Mouse (Mus musculus): ENCODE results near the gene Cdk8. TPM values are rescaled to one million over a fixed set of nuclear protein-coding genes. Genes with fewer than 3 reads are reported as not detected.

Cdk8 gene
- polyA plus RNA-seq, 1 experiment from 2014 or later, result 14.4 TPM

GRCm38 (mm10) chr5:146238274-146238673 lies 7.2 kb downstream of the Cdk8 start:
- Histone ChIP-seq H3K4me3 (no peak overlapping the region), H3K9me3 (no peaks in the 10 kb centered on the region), H3K9ac (no peak overlapping the region), H3K4me2 (no peak overlapping the region), H3K27me3 (no peaks in the 10 kb centered on the region), H3K36me3 (no peaks in the 10 kb centered on the region), H3K4me1 (0 out of 2 replicates have a peak, but pooled peaks cover 13% of the 10 kb centered on the region), H3K27ac (no peak overlapping the region)
- 83% methylated on average over 10 of the region's 10 CpGs for WGBS
- no peak for ATAC-seq (ENCODE audit: insufficient number of reproducible peaks, low FRiP score, low TSS enrichment, low read depth)

- H3K4me2 ChIP-seq, result no peak overlapping the region
- no peak overlapping the region for H3K27ac ChIP-seq
- H3K27me3 ChIP-seq, result no peaks in the 10 kb centered on the region
- no peak overlapping the region for H3K9ac ChIP-seq
- ATAC-seq (ENCODE audit: insufficient number of reproducible peaks, low FRiP score, low TSS enrichment, low read depth), result no peak
- no peaks in the 10 kb centered on the region for H3K9me3 ChIP-seq
- H3K4me3 ChIP-seq, result no peak overlapping the region
- H3K4me1 ChIP-seq, result 0 out of 2 replicates have a peak, but pooled peaks cover 12% of the 10 kb centered on the region
- WGBS, result 89% methylated on average over 2 of the region's 2 CpGs
- H3K36me3 ChIP-seq, result no peaks in the 10 kb centered on the region
Measured at GRCm38 (mm10) chr5:146240771-146241170, 9.7 kb downstream of the Cdk8 start.

GRCm38 (mm10) chr5:146241202-146241601 lies 10.2 kb downstream of the Cdk8 start:
- WGBS, result 94% methylated on average over 3 of the region's 3 CpGs
- no peak overlapping the region for H3K4me3 ChIP-seq
- H3K27ac ChIP-seq, result no peak overlapping the region
- 0 out of 2 replicates have a peak, but pooled peaks cover 7% of the 10 kb centered on the region for H3K4me1 ChIP-seq
- H3K9ac ChIP-seq, result no peak overlapping the region
- no peak overlapping the region for H3K4me2 ChIP-seq
- H3K36me3 ChIP-seq, result no peaks in the 10 kb centered on the region
- H3K9me3 ChIP-seq, result no peaks in the 10 kb centered on the region
- no peak for ATAC-seq (ENCODE audit: insufficient number of reproducible peaks, low FRiP score, low TSS enrichment, low read depth)
- no peaks in the 10 kb centered on the region for H3K27me3 ChIP-seq

- no peak for ATAC-seq (ENCODE audit: insufficient number of reproducible peaks, low FRiP score, low TSS enrichment, low read depth)
- H3K4me1 ChIP-seq, result no peaks in the 10 kb centered on the region
- no peaks in the 10 kb centered on the region for H3K36me3 ChIP-seq
- H3K27me3 ChIP-seq, result no peaks in the 10 kb centered on the region
- no peaks in the 10 kb centered on the region for H3K9me3 ChIP-seq
- H3K9ac ChIP-seq, result no peak overlapping the region
- 89% methylated on average over 4 of the region's 4 CpGs for WGBS
- H3K4me2 ChIP-seq, result no peak overlapping the region
- no peak overlapping the region for H3K27ac ChIP-seq
- no peak overlapping the region for H3K4me3 ChIP-seq
Measured at GRCm38 (mm10) chr5:146245193-146245592, 14.2 kb downstream of the Cdk8 start.

GRCm38 (mm10) chr5:146245646-146246370 lies 14.8 kb downstream of the Cdk8 start:
- H3K4me1 ChIP-seq, result no peaks in the 10 kb centered on the region
- H3K9ac ChIP-seq, result no peak overlapping the region
- no peak overlapping the region for H3K27ac ChIP-seq
- no peak overlapping the region for H3K4me2 ChIP-seq
- H3K9me3 ChIP-seq, result no peaks in the 10 kb centered on the region
- no peak for ATAC-seq (ENCODE audit: insufficient number of reproducible peaks, low FRiP score, low TSS enrichment, low read depth)
- no peak overlapping the region for H3K4me3 ChIP-seq
- H3K27me3 ChIP-seq, result no peaks in the 10 kb centered on the region
- peaks cover 4% of the 10 kb centered on the region; the same call in 1 of the 2 replicates for H3K36me3 ChIP-seq
- 90% methylated on average over 7 of the region's 7 CpGs for WGBS

GRCm38 (mm10) chr5:146246386-146246785 lies 15.4 kb downstream of the Cdk8 start:
- no peak overlapping the region for H3K4me2 ChIP-seq
- H3K4me3 ChIP-seq, result no peak overlapping the region
- 100% methylated on average over 1 of the region's 1 CpGs for WGBS
- H3K36me3 ChIP-seq, result peaks cover 4% of the 10 kb centered on the region; the same call in 1 of the 2 replicates
- no peaks in the 10 kb centered on the region for H3K9me3 ChIP-seq
- no peak overlapping the region for H3K9ac ChIP-seq
- no peak for ATAC-seq (ENCODE audit: insufficient number of reproducible peaks, low FRiP score, low TSS enrichment, low read depth)
- no peaks in the 10 kb centered on the region for H3K27me3 ChIP-seq
- no peaks in the 10 kb centered on the region for H3K4me1 ChIP-seq
- H3K27ac ChIP-seq, result no peak overlapping the region

GRCm38 (mm10) chr5:146247709-146248108 lies 16.7 kb downstream of the Cdk8 start:
- WGBS, result 71% methylated on average over 5 of the region's 5 CpGs
- Histone ChIP-seq H3K4me3 (no peak overlapping the region), H3K27me3 (no peaks in the 10 kb centered on the region), H3K9me3 (no peaks in the 10 kb centered on the region), H3K4me1 (no peaks in the 10 kb centered on the region), H3K4me2 (no peak overlapping the region), H3K36me3 (peaks cover 4% of the 10 kb centered on the region; the same call in 1 of the 2 replicates), H3K9ac (no peak overlapping the region), H3K27ac (no peak overlapping the region)
- no peak for ATAC-seq (ENCODE audit: insufficient number of reproducible peaks, low FRiP score, low TSS enrichment, low read depth)

- no peak overlapping the region for H3K27ac ChIP-seq
- no peaks in the 10 kb centered on the region for H3K9me3 ChIP-seq
- peaks cover 4% of the 10 kb centered on the region; the same call in 1 of the 2 replicates for H3K36me3 ChIP-seq
- no peak overlapping the region for H3K4me2 ChIP-seq
- no peak for ATAC-seq (ENCODE audit: insufficient number of reproducible peaks, low FRiP score, low TSS enrichment, low read depth)
- no peak overlapping the region for H3K9ac ChIP-seq
- H3K4me3 ChIP-seq, result no peak overlapping the region
- H3K4me1 ChIP-seq, result no peaks in the 10 kb centered on the region
- no peaks in the 10 kb centered on the region for H3K27me3 ChIP-seq
- WGBS, result 87% methylated on average over 10 of the region's 10 CpGs
Measured at GRCm38 (mm10) chr5:146248746-146249145, 17.7 kb downstream of the Cdk8 start.

GRCm38 (mm10) chr5:146250369-146251075 lies 19.5 kb downstream of the Cdk8 start:
- Histone ChIP-seq H3K9ac (no peak overlapping the region), H3K4me1 (no peaks in the 10 kb centered on the region), H3K4me3 (no peak overlapping the region), H3K9me3 (no peaks in the 10 kb centered on the region), H3K4me2 (no peak overlapping the region), H3K27ac (no peak overlapping the region), H3K27me3 (no peaks in the 10 kb centered on the region), H3K36me3 (peaks cover 4% of the 10 kb centered on the region; the same call in 1 of the 2 replicates)
- 79% methylated on average over 12 of the region's 12 CpGs for WGBS
- no peak for ATAC-seq (ENCODE audit: insufficient number of reproducible peaks, low FRiP score, low TSS enrichment, low read depth)

GRCm38 (mm10) chr5:146251663-146252429 lies 20.8 kb downstream of the Cdk8 start:
- no peaks in the 10 kb centered on the region for H3K27me3 ChIP-seq
- H3K9me3 ChIP-seq, result no peaks in the 10 kb centered on the region
- no peaks in the 10 kb centered on the region for H3K4me1 ChIP-seq
- no peak overlapping the region for H3K9ac ChIP-seq
- ATAC-seq (ENCODE audit: insufficient number of reproducible peaks, low FRiP score, low TSS enrichment, low read depth), result no peak
- H3K4me3 ChIP-seq, result no peak overlapping the region
- H3K4me2 ChIP-seq, result no peak overlapping the region
- H3K36me3 ChIP-seq, result peaks cover 4% of the 10 kb centered on the region; the same call in 1 of the 2 replicates
- H3K27ac ChIP-seq, result no peak overlapping the region
- 83% methylated on average over 5 of the region's 5 CpGs for WGBS

GRCm38 (mm10) chr5:146253644-146254043 lies 22.6 kb downstream of the Cdk8 start:
- 80% methylated on average over 5 of the region's 5 CpGs for WGBS
- Histone ChIP-seq H3K4me1 (no peaks in the 10 kb centered on the region), H3K9ac (no peak overlapping the region), H3K27me3 (no peaks in the 10 kb centered on the region), H3K4me2 (no peak overlapping the region), H3K9me3 (no peaks in the 10 kb centered on the region), H3K27ac (no peak overlapping the region), H3K4me3 (no peak overlapping the region), H3K36me3 (peaks cover 5% of the 10 kb centered on the region; the same call in 1 of the 2 replicates)
- no peak for ATAC-seq (ENCODE audit: insufficient number of reproducible peaks, low FRiP score, low TSS enrichment, low read depth)

Data from limb, embryonic 15.5 days (tissue).